Mouse (Mus musculus) ZHBTc4 (cell line): ENCODE results near the gene Lin54.

ENCODE experiments used
- DNase-seq: peaks from one replicate; pipeline ENCODE4 v3.0.0-alpha.2; 2011; ENCODE audit warnings: low read depth, low spot score

Lin54 gene

GRCm38 (mm10) chr5:100423626-100424025 is 76.8 kb downstream of the Lin54 start:
- no peak for DNase-seq

- DNase-seq: no peak
Observed at GRCm38 (mm10) chr5:100418861-100419260, 81.6 kb downstream of the Lin54 start.

GRCm38 (mm10) chr5:100418077-100418476 is 82.4 kb downstream of the Lin54 start:
- DNase-seq: no peak

GRCm38 (mm10) chr5:100415761-100416590 is 84.5 kb downstream of the Lin54 start, which contains the start of gene Sec31a:
Sec31a (minus strand) TSS chr5:100416234.
- DNase-seq: peak; percentile 98

- no peak for DNase-seq
Observed at GRCm38 (mm10) chr5:100414474-100415196, 85.8 kb downstream of the Lin54 start.

- no peak for DNase-seq
Observed at GRCm38 (mm10) chr5:100412886-100413285, 87.6 kb downstream of the Lin54 start.

GRCm38 (mm10) chr5:100410281-100410680 is 90.2 kb downstream of the Lin54 start:
- DNase-seq: no peak

GRCm38 (mm10) chr5:100408485-100408884 is 92.0 kb downstream of the Lin54 start:
- DNase-seq: no peak

- no peak for DNase-seq
Observed at GRCm38 (mm10) chr5:100396753-100397152, 103.7 kb downstream of the Lin54 start.

- peak; percentile 35 for DNase-seq
Observed at GRCm38 (mm10) chr5:100393681-100394080, 106.8 kb downstream of the Lin54 start.

- no peak for DNase-seq
Observed at GRCm38 (mm10) chr5:100392436-100392955, 107.9 kb downstream of the Lin54 start.
